19 mouse cellular contexts compared by ENCODE assay signal in the genomic region with DNA sequence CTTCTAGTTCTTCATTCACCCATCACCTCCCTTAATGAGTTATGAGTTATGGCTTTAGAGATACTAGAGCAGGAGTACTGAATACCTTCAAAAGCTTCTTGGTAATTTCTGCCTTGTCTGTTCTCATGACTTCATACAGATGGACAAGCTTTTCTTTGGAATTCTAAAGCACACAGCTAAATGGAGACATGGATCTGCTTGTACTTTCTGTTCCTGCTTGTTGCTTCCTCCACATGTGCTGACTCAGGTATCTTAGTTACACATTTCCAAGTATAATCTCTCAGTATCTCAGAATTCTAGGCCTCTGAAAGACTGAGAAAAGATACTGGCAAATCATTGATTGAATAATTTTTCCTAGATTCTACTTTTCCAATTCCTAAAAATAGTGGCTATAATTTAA.
"Had no signal": no experiment of that assay in that cellular context is flagged by ENCODE, and none has a peak within 500 bp of the region (broad histone marks: within the 10 kb centered on the region; RNA-seq: fewer than 3 reads in every experiment).

No protein-coding gene starts in this region.

- H3K27me3 ChIP-seq: midbrain, embryonic 12.5 days; neural tube, embryonic 13.5 days; neural tube, embryonic 15.5 days had no signal

- H3K4me1 ChIP-seq: midbrain, embryonic 10.5 days; midbrain, embryonic 12.5 days; neural tube, embryonic 13.5 days; neural tube, embryonic 15.5 days had no signal

- H3K4me3 ChIP-seq: midbrain, embryonic 10.5 days; midbrain, embryonic 12.5 days; myocyte; neural tube, embryonic 13.5 days; neural tube, embryonic 15.5 days had no signal

- H3K27ac ChIP-seq: midbrain, embryonic 10.5 days; midbrain, embryonic 12.5 days; neural tube, embryonic 13.5 days; neural tube, embryonic 15.5 days had no signal

- ATAC-seq: midbrain, embryonic 16.5 days had no signal

- H3K36me3 ChIP-seq: midbrain, embryonic 10.5 days; midbrain, embryonic 12.5 days; neural tube, embryonic 13.5 days; neural tube, embryonic 15.5 days had no signal

- DNase-seq: lung, adult 18-20 months; lung, embryonic 14.5 days; lung, postnatal 10 days; lung, postnatal 4 days; midbrain, embryonic 14.5 days; retina, postnatal 1 day; right cerebral cortex, adult 18-20 months; right cerebral cortex, postnatal 25 days; right cerebral cortex, postnatal 4 days; spleen, adult 18-20 months; thymus, adult 18-20 months; thymus, postnatal 14 days; thymus, postnatal 36 days had no signal
